ENCODE assay signal across 9 mouse cellular contexts in the genomic region with DNA sequence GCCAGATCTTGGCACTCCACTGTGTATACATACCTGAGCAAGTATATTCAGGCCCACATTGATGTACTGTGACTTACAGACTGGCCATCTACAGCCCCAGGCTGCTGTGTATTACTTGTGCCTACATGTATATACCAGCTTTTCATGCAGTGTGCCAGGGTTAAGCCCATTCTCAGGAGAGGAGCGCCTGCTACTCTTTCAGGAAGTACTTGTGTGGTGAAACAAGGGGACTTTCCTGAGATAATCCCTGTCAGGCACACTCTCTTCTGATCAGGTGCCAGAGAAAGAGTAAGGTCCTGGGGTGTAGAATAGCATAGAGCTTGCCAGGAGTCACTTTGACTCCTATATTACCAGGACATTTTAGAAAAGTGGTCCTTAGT. TPM values are rescaled to one million over a fixed set of nuclear protein-coding genes. Genes with fewer than 3 reads are reported as not detected.
DNase-seq lines count a peak whose midpoint lies in the region; ATAC-seq and TF ChIP-seq lines count a peak whose summit lies in the region.
"Had no signal": no experiment of that assay in that cellular context is flagged by ENCODE, and none has a peak within 500 bp of the region (broad histone marks: within the 10 kb centered on the region; RNA-seq: fewer than 3 reads in every experiment).

No protein-coding gene starts in this region.

- H3K27ac ChIP-seq in heart, embryonic 10.5 days, result peak overlapping the region; percentile 96
- no peak overlapping the region for H3K27ac ChIP-seq in cortical plate, adult 2 months (ENCODE audit: insufficient read depth, low read length)
- peak overlapping the region; percentile 90 for H3K27ac ChIP-seq in hindbrain, embryonic 13.5 days

- H3K4me2 ChIP-seq in hindbrain, embryonic 13.5 days, result peak overlapping the region; percentile 80

- DNase-seq in heart, embryonic 10.5 days (ENCODE audit: low spot score), result no peak
- no peak for DNase-seq in heart, postnatal 25 days (ENCODE audit: low spot score)
- no peak for DNase-seq in adrenal gland, postnatal 25 days
- DNase-seq in gastrocnemius, postnatal 25 days, result no peak
- DNase-seq in right cerebral cortex, postnatal 14 days, result no peak

- peaks cover 24% of the 10 kb centered on the region for H3K36me3 ChIP-seq in heart, embryonic 10.5 days
- peaks cover 23% of the 10 kb centered on the region for H3K36me3 ChIP-seq in hindbrain, embryonic 13.5 days

- peak overlapping the region; percentile 92 for H3K4me3 ChIP-seq in heart, embryonic 10.5 days
- H3K4me3 ChIP-seq in cortical plate, adult 2 months (ENCODE audit: insufficient read depth, low read length), result peak overlapping the region; percentile 84; the same call in 1 of the 2 replicates
- peak overlapping the region; percentile 89 for H3K4me3 ChIP-seq in hindbrain, embryonic 13.5 days

- no peak for TF ChIP-seq CTCF in cortical plate, adult 2 months (IDR thresholded peaks at IDR 0.05; ENCODE audit: extremely low read depth, insufficient read depth, low read length)

- no peak for TF ChIP-seq POLR2A in cortical plate, adult 2 months (IDR thresholded peaks at IDR 0.05; ENCODE audit: extremely low read depth, insufficient read depth, low read length)

- H3K9me3 ChIP-seq in heart, embryonic 10.5 days, result no peaks in the 10 kb centered on the region
- no peaks in the 10 kb centered on the region for H3K9me3 ChIP-seq in hindbrain, embryonic 13.5 days

- 80% methylated on average over 1 of the region's 1 CpGs for WGBS in heart, embryonic 10.5 days
- 92% methylated on average over 1 of the region's 1 CpGs for WGBS in hindbrain, embryonic 13.5 days

- intact Hi-C loops in heart, postnatal 25 days (cut with DNase I), result no loop called here

- peak; percentile 10 for ATAC-seq in hindbrain, embryonic 13.5 days (ENCODE audit: low FRiP score)
- peak; percentile 10; the same call in 1 of the 2 replicates for ATAC-seq in megakaryocyte-erythroid progenitor cell, adult 5-6 weeks (replicated peaks; ENCODE audit: low FRiP score, low TSS enrichment, poor library complexity, severe bottlenecking)

- H3K27me3 ChIP-seq in heart, embryonic 10.5 days (ENCODE audit: insufficient read depth, poor library complexity, severe bottlenecking), result no peaks in the 10 kb centered on the region
- H3K27me3 ChIP-seq in hindbrain, embryonic 13.5 days, result peaks cover 14% of the 10 kb centered on the region

- H3K9ac ChIP-seq in hindbrain, embryonic 13.5 days, result no peak overlapping the region

- peaks cover 29% of the 10 kb centered on the region for H3K4me1 ChIP-seq in heart, embryonic 10.5 days
- peaks cover 8% of the 10 kb centered on the region; the same call in 1 of the 2 replicates for H3K4me1 ChIP-seq in cortical plate, adult 2 months (ENCODE audit: control insufficient read depth, insufficient read depth, low read length)
- peaks cover 21% of the 10 kb centered on the region for H3K4me1 ChIP-seq in hindbrain, embryonic 13.5 days (replicated peaks)

RNA-seq across cellular contexts. Expression of a gene that starts 0.4 kb away (rescaled TPM):
- polyA plus RNA-seq in heart, embryonic 10.5 days (2016; fragmentation: Nextera tagmentation; extraction: Ambion mirVana), result 46.6 and 61.1 TPM in 2 replicates
- 10 to 100 TPM; 25.8 to 26.4 TPM for total RNA-seq in heart, postnatal 25 days (2021)
- 19.9 and 22.3 TPM in 2 replicates for polyA plus RNA-seq in cortical plate, adult 2 months (2012; rRNA removed)
- polyA plus RNA-seq in hindbrain, embryonic 13.5 days (2015; fragmentation: Nextera tagmentation; extraction: Ambion mirVana), result 58.0 and 59.4 TPM in 2 replicates
- 19.6 and 42.3 TPM in 2 replicates for total RNA-seq in megakaryocyte-erythroid progenitor cell, adult 5-6 weeks (2014; fragmentation: Nextera tagmentation)
- 13.2 and 13.6 TPM in 2 replicates for total RNA-seq in megakaryocyte-erythroid progenitor cell, adult 5-6 weeks (2017)
- 36.9 and 51.4 TPM in 2 replicates for total RNA-seq in adrenal gland, postnatal 25 days (2021)
- total RNA-seq in gastrocnemius, postnatal 25 days (2021), result 10 to 100 TPM; 16.3 to 17.2 TPM

RNA-seq across cellular contexts. Expression of a gene that starts 1.5 kb away (rescaled TPM):
- polyA plus RNA-seq in heart, embryonic 10.5 days (2016; fragmentation: Nextera tagmentation; extraction: Ambion mirVana), result 86.8 and 106 TPM in 2 replicates
- total RNA-seq in heart, postnatal 25 days (2021), result 10 to 100 TPM in 1 of 2 experiments, 1 to 10 TPM in 1; 9.5 to 10.1 TPM
- 44.9 and 46.1 TPM in 2 replicates for polyA plus RNA-seq in cortical plate, adult 2 months (2012; rRNA removed)
- 66.4 and 69.1 TPM in 2 replicates for polyA plus RNA-seq in hindbrain, embryonic 13.5 days (2015; fragmentation: Nextera tagmentation; extraction: Ambion mirVana)
- 8.0 and 29.6 TPM in 2 replicates for total RNA-seq in megakaryocyte-erythroid progenitor cell, adult 5-6 weeks (2014; fragmentation: Nextera tagmentation)
- total RNA-seq in megakaryocyte-erythroid progenitor cell, adult 5-6 weeks (2017), result 6.2 and 21.7 TPM in 2 replicates
- total RNA-seq in adrenal gland, postnatal 25 days (2021), result 33.2 and 38.8 TPM in 2 replicates
- 1 to 10 TPM; 3.3 to 3.8 TPM for total RNA-seq in gastrocnemius, postnatal 25 days (2021)

RNA-seq across cellular contexts. Expression of a gene that starts 19.6 kb away (rescaled TPM):
- 46.3 and 57.4 TPM in 2 replicates for polyA plus RNA-seq in heart, embryonic 10.5 days (2016; fragmentation: Nextera tagmentation; extraction: Ambion mirVana)
- 100 to 1,000 TPM; 354 to 360 TPM for total RNA-seq in heart, postnatal 25 days (2021)
- 31.6 and 34.2 TPM in 2 replicates for polyA plus RNA-seq in cortical plate, adult 2 months (2012; rRNA removed)
- 20.9 and 21.6 TPM in 2 replicates for polyA plus RNA-seq in hindbrain, embryonic 13.5 days (2015; fragmentation: Nextera tagmentation; extraction: Ambion mirVana)
- not detected in 2 replicates for total RNA-seq in megakaryocyte-erythroid progenitor cell, adult 5-6 weeks (2014; fragmentation: Nextera tagmentation)
- total RNA-seq in megakaryocyte-erythroid progenitor cell, adult 5-6 weeks (2017), result 0.66 TPM in 1 of 2 replicates, not detected in the other
- 114 and 134 TPM in 2 replicates for total RNA-seq in adrenal gland, postnatal 25 days (2021)
- 100 to 1,000 TPM; 142 to 152 TPM for total RNA-seq in gastrocnemius, postnatal 25 days (2021)

RNA-seq across cellular contexts. Expression of a gene that starts 23.6 kb away (rescaled TPM):
- not detected in 2 replicates for polyA plus RNA-seq in heart, embryonic 10.5 days (2016; fragmentation: Nextera tagmentation; extraction: Ambion mirVana)
- not detected for total RNA-seq in heart, postnatal 25 days (2021)
- not detected in 2 replicates for polyA plus RNA-seq in cortical plate, adult 2 months (2012; rRNA removed)
- polyA plus RNA-seq in hindbrain, embryonic 13.5 days (2015; fragmentation: Nextera tagmentation; extraction: Ambion mirVana), result not detected in 2 replicates
- not detected in 2 replicates for total RNA-seq in megakaryocyte-erythroid progenitor cell, adult 5-6 weeks (2014; fragmentation: Nextera tagmentation)
- not detected in 2 replicates for total RNA-seq in megakaryocyte-erythroid progenitor cell, adult 5-6 weeks (2017)
- not detected in 2 replicates for total RNA-seq in adrenal gland, postnatal 25 days (2021)
- total RNA-seq in gastrocnemius, postnatal 25 days (2021), result not detected
- total RNA-seq: heart, adult 18-20 months had no signal

RNA-seq across cellular contexts. Expression of a gene that starts 30.5 kb away (rescaled TPM):
- polyA plus RNA-seq in heart, embryonic 10.5 days (2016; fragmentation: Nextera tagmentation; extraction: Ambion mirVana), result 78.6 and 84.1 TPM in 2 replicates
- 10 to 100 TPM; 78.7 to 93.7 TPM for total RNA-seq in heart, postnatal 25 days (2021)
- polyA plus RNA-seq in cortical plate, adult 2 months (2012; rRNA removed), result 169 and 173 TPM in 2 replicates
- 71.9 and 74.1 TPM in 2 replicates for polyA plus RNA-seq in hindbrain, embryonic 13.5 days (2015; fragmentation: Nextera tagmentation; extraction: Ambion mirVana)
- total RNA-seq in megakaryocyte-erythroid progenitor cell, adult 5-6 weeks (2014; fragmentation: Nextera tagmentation), result 127 and 134 TPM in 2 replicates
- total RNA-seq in megakaryocyte-erythroid progenitor cell, adult 5-6 weeks (2017), result 37.8 and 51.0 TPM in 2 replicates
- 292 and 314 TPM in 2 replicates for total RNA-seq in adrenal gland, postnatal 25 days (2021)
- total RNA-seq in gastrocnemius, postnatal 25 days (2021), result 100 to 1,000 TPM; 101 to 103 TPM

Comparison
In these comparisons a context has a peak if more than half of its experiments do, and no peak if none do; other contexts are left out.
1. RNA of a gene that starts 19.6 kb away (total RNA-seq): 354 to 360 TPM in heart, postnatal 25 days, 142 to 152 TPM in gastrocnemius, postnatal 25 days and 114 to 134 TPM in adrenal gland, postnatal 25 days; 0.66 TPM in megakaryocyte-erythroid progenitor cell, adult 5-6 weeks; every median in the first group is over 10 times any median in the second.
2. Peak in every context shown above with its lines, with median percentiles within 50 percentile points of each other: H3K4me3 ChIP-seq.